Mouse (Mus musculus): Measurements from ENCODE around the gene Timm29.

DNA sequence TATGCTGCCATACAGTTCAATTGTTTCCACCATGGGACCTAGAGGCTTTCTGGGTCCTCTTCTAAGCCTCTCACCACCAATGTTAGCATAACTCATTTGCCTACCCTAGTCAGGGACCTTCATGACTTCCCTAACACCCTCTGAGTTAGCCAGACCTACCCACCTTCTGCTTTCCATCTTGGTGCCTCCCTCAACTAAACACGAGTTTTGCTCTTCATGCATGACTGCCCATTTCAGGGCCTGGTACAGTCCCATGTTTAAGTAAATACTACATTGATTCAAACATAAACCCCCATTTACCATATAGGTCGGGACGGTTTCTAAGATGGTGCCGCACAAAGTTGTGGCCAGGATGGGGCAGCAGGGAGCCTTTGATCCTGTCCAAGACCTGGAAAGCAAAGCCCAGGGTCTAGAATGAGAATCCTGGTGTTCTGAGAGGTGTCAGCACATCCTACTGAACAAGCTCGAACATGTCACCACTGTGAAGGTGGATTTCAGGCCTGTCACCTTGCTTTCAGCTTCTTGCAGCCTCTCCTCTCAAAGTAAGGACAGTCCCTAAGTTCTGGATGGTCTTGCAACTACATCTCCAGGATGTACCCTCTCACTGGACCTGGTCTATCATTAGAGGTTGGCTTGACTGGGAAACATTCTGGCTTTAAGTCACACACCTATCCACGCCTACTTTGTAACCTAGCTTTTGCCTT lies 1.2 kb upstream of the Timm29 start:
- TF ChIP-seq GATA1 (IDR thresholded peaks at IDR 0.05; ENCODE audit: low read length): no peak
- no peak for TF ChIP-seq TAL1 (IDR thresholded peaks at IDR 0.05; ENCODE audit: low read length)

Data from erythroblast, embryonic 14.5 days (primary cell).